Mouse (Mus musculus): ENCODE measurements around the gene Cracr2a.

- TF ChIP-seq CTCF (IDR thresholded peaks at IDR 0.05; ENCODE audit: low read depth) (no peak), EP300 (IDR thresholded peaks at IDR 0.05; ENCODE audit: low read depth) (no peak)
Observed at GRCm38 (mm10) chr6:127627453-127627852, 66.3 kb downstream of the Cracr2a start.

Measured in liver, embryonic 14.5 days (tissue).